In genomic region chr19:6956461-6956860, GRCm38 (mm10) we compare ENCODE assay signal across 24 mouse cellular contexts. TPM values are rescaled to one million over a fixed set of nuclear protein-coding genes. Genes with fewer than 3 reads are reported as not detected.
"Had no signal": no experiment of that assay in that cellular context is flagged by ENCODE, and none has a peak within 500 bp of the region (broad histone marks: within the 10 kb centered on the region; RNA-seq: fewer than 3 reads in every experiment).

No protein-coding gene starts in this region.

- H3K9me3 ChIP-seq: limb, embryonic 10.5 days; limb, embryonic 13.5 days; liver, embryonic 12.5 days; liver, embryonic 15.5 days; lung, embryonic 15.5 days had no signal

- H3K9ac ChIP-seq: limb, embryonic 13.5 days; liver, embryonic 12.5 days; liver, embryonic 15.5 days; lung, embryonic 15.5 days had no signal

- H3K27ac ChIP-seq: kidney, postnatal 0 days; layer of hippocampus, adult 2 months; limb, embryonic 10.5 days; limb, embryonic 13.5 days; liver, embryonic 12.5 days; liver, embryonic 15.5 days; lung, embryonic 15.5 days; stomach, postnatal 0 days had no signal

- ATAC-seq: liver, embryonic 12.5 days had no signal

- H3K4me3 ChIP-seq: layer of hippocampus, adult 2 months; limb, embryonic 10.5 days; limb, embryonic 13.5 days; liver, embryonic 12.5 days; liver, embryonic 15.5 days; lung, embryonic 15.5 days had no signal

- DNase-seq: layer of hippocampus, adult 9-11 months; liver; lung, adult 18-20 months; lung, postnatal 14 days; lung, postnatal 4 days; midbrain, embryonic 14.5 days; right cerebral cortex, adult 18-20 months; right cerebral cortex, postnatal 14 days; right cerebral cortex, postnatal 4 days; thymus, adult 2 months; thymus, postnatal 14 days; thymus, postnatal 4 days had no signal

- H3K27me3 ChIP-seq: limb, embryonic 13.5 days; liver, embryonic 12.5 days; liver, embryonic 15.5 days; lung, embryonic 15.5 days had no signal

- H3K4me2 ChIP-seq: limb, embryonic 13.5 days; liver, embryonic 12.5 days; liver, embryonic 15.5 days; lung, embryonic 15.5 days; midbrain, embryonic 11.5 days had no signal

RNA-seq across cellular contexts. Expression of gene Kcnk4, which starts 22.1 kb away (rescaled TPM):
- total RNA-seq: megakaryocyte progenitor cell, adult 5-6 weeks; megakaryocyte-erythroid progenitor cell, adult 5-6 weeks had no signal
- polyA plus RNA-seq: large intestine, adult 2 months; midbrain, embryonic 11.5 days had no signal
